Mouse (Mus musculus): Measurements from ENCODE around the gene Ptpro.

Gene Ptpro

GRCm38 (mm10) chr6:137294973-137295820 lies 43.1 kb downstream of the Ptpro start:
- DNase-seq (ENCODE audit: low spot score in 2 of 2): no peak

GRCm38 (mm10) chr6:137302561-137302960 lies 50.4 kb downstream of the Ptpro start:
- DNase-seq (ENCODE audit: low spot score in 2 of 2): no peak

GRCm38 (mm10) chr6:137303824-137304223 lies 51.7 kb downstream of the Ptpro start:
- DNase-seq (ENCODE audit: low spot score in 2 of 2): no peak

- no peak for DNase-seq (ENCODE audit: low spot score in 2 of 2)
Measured at GRCm38 (mm10) chr6:137315265-137315664, 63.1 kb downstream of the Ptpro start.

- DNase-seq (ENCODE audit: low spot score in 2 of 2): no peak
Measured at GRCm38 (mm10) chr6:137316358-137316757, 64.2 kb downstream of the Ptpro start.

- DNase-seq (ENCODE audit: low spot score in 2 of 2): no peak
Measured at GRCm38 (mm10) chr6:137317509-137317908, 65.4 kb downstream of the Ptpro start.

GRCm38 (mm10) chr6:137318242-137318861 lies 66.2 kb downstream of the Ptpro start:
- DNase-seq (ENCODE audit: low spot score in 2 of 2): no peak

GRCm38 (mm10) chr6:137319658-137320057 lies 67.5 kb downstream of the Ptpro start:
- no peak for DNase-seq (ENCODE audit: low spot score in 2 of 2)

GRCm38 (mm10) chr6:137327718-137328117 lies 75.6 kb downstream of the Ptpro start:
- DNase-seq (ENCODE audit: low spot score in 2 of 2): no peak

- no peak for DNase-seq (ENCODE audit: low spot score in 2 of 2)
Measured at GRCm38 (mm10) chr6:137328228-137328627, 76.1 kb downstream of the Ptpro start.

- DNase-seq (ENCODE audit: low spot score in 2 of 2): no peak
Measured at GRCm38 (mm10) chr6:137330782-137331181, 78.7 kb downstream of the Ptpro start.

- DNase-seq (ENCODE audit: low spot score in 2 of 2): no peak
Measured at GRCm38 (mm10) chr6:137331826-137332225, 79.7 kb downstream of the Ptpro start.

GRCm38 (mm10) chr6:137339071-137339470 lies 87.0 kb downstream of the Ptpro start:
- DNase-seq (ENCODE audit: low spot score in 2 of 2): no peak

- DNase-seq (ENCODE audit: low spot score in 2 of 2): no peak
Measured at GRCm38 (mm10) chr6:137343688-137344441, 91.7 kb downstream of the Ptpro start.

GRCm38 (mm10) chr6:137360166-137360565 lies 108.0 kb downstream of the Ptpro start:
- no peak for DNase-seq (ENCODE audit: low spot score in 2 of 2)

- DNase-seq (ENCODE audit: low spot score in 2 of 2): no peak
Measured at GRCm38 (mm10) chr6:137362216-137362615, 110.1 kb downstream of the Ptpro start.

GRCm38 (mm10) chr6:137364681-137365080 lies 112.6 kb downstream of the Ptpro start:
- no peak for DNase-seq (ENCODE audit: low spot score in 2 of 2)

- DNase-seq (ENCODE audit: low spot score in 2 of 2): no peak
Measured at GRCm38 (mm10) chr6:137365637-137366036, 113.5 kb downstream of the Ptpro start.

- DNase-seq (ENCODE audit: low spot score in 2 of 2): no peak
Measured at GRCm38 (mm10) chr6:137370745-137371144, 118.6 kb downstream of the Ptpro start.

- DNase-seq (ENCODE audit: low spot score in 2 of 2): no peak
Measured at GRCm38 (mm10) chr6:137371455-137371854, 119.3 kb downstream of the Ptpro start.

- no peak for DNase-seq (ENCODE audit: low spot score in 2 of 2)
Measured at GRCm38 (mm10) chr6:137373920-137374319, 121.8 kb downstream of the Ptpro start.

GRCm38 (mm10) chr6:137382546-137382945 lies 130.4 kb downstream of the Ptpro start:
- no peak for DNase-seq (ENCODE audit: low spot score in 2 of 2)
